Comparison of ENCODE assay signal across 9 mouse cellular contexts in genomic region chr9:8074345-8074744, GRCm38 (mm10). TPM values are rescaled to one million over a fixed set of nuclear protein-coding genes. Genes with fewer than 3 reads are reported as not detected.
DNase-seq lines count a peak whose midpoint lies in the region; ATAC-seq lines count a peak whose summit lies in the region.
"Had no signal": no experiment of that assay in that cellular context is flagged by ENCODE, and none has a peak within 500 bp of the region (broad histone marks: within the 10 kb centered on the region; RNA-seq: fewer than 3 reads in every experiment).

No protein-coding gene starts in this region.

- no peak overlapping the region for H3K4me2 ChIP-seq in hindbrain, embryonic 13.5 days
- H3K4me2 ChIP-seq in hindbrain, embryonic 12.5 days (replicated peaks): no peak overlapping the region
- H3K4me2 ChIP-seq: neural tube, embryonic 13.5 days had no signal

- H3K4me3 ChIP-seq in hindbrain, embryonic 13.5 days: no peak overlapping the region
- no peak overlapping the region for H3K4me3 ChIP-seq in hindbrain, embryonic 12.5 days
- H3K4me3 ChIP-seq: neural tube, embryonic 13.5 days had no signal

- H3K27ac ChIP-seq in hindbrain, embryonic 13.5 days: no peak overlapping the region
- H3K27ac ChIP-seq in hindbrain, embryonic 12.5 days: no peak overlapping the region
- H3K27ac ChIP-seq: neural tube, embryonic 13.5 days had no signal

- no peaks in the 10 kb centered on the region for H3K27me3 ChIP-seq in hindbrain, embryonic 13.5 days
- H3K27me3 ChIP-seq in hindbrain, embryonic 12.5 days: no peaks in the 10 kb centered on the region
- H3K27me3 ChIP-seq: neural tube, embryonic 13.5 days had no signal

- DNase-seq in 416B (ENCODE audit: low read depth) (peak; percentile 5), ES-CJ7 (ENCODE audit: low read depth, low spot score) (peak; percentile 20)
- peak; percentile 60 for DNase-seq in lung, postnatal 36 days
- no peak for DNase-seq in urinary bladder, adult 2 months (ENCODE audit: low spot score)

- no peaks in the 10 kb centered on the region for H3K4me1 ChIP-seq in hindbrain, embryonic 13.5 days (replicated peaks)
- H3K4me1 ChIP-seq in hindbrain, embryonic 12.5 days: no peaks in the 10 kb centered on the region
- H3K4me1 ChIP-seq: neural tube, embryonic 13.5 days had no signal

- H3K9me3 ChIP-seq in hindbrain, embryonic 13.5 days: no peaks in the 10 kb centered on the region
- H3K9me3 ChIP-seq in hindbrain, embryonic 12.5 days (replicated peaks): no peaks in the 10 kb centered on the region
- H3K9me3 ChIP-seq: neural tube, embryonic 13.5 days had no signal

- 0 out of 2 replicates have a peak, but pooled peaks have one; percentile 37 for ATAC-seq in hindbrain, embryonic 13.5 days (ENCODE audit: low FRiP score)
- no peak for ATAC-seq in hindbrain, embryonic 12.5 days (ENCODE audit: low FRiP score)
- ATAC-seq in hematopoietic stem cell, adult 5-6 weeks (replicated peaks in 1 of 2; ENCODE audit: insufficient read depth in 1 of 2, low FRiP score in 2 of 2, low TSS enrichment in 1 of 2, low read depth in 1 of 2, poor library complexity in 2 of 2, severe bottlenecking in 2 of 2): peak; percentile 25 to 50; a peak in 2 of 4 replicates
- ATAC-seq in inflammation-experienced regulatory T-cells, adult 6 months: no peak

- peaks cover 11% of the 10 kb centered on the region for H3K36me3 ChIP-seq in hindbrain, embryonic 13.5 days
- H3K36me3 ChIP-seq in hindbrain, embryonic 12.5 days: no peaks in the 10 kb centered on the region; the same call in 1 of the 2 replicates

- H3K9ac ChIP-seq in hindbrain, embryonic 13.5 days: no peak overlapping the region
- H3K9ac ChIP-seq in hindbrain, embryonic 12.5 days: no peak overlapping the region
- H3K9ac ChIP-seq: neural tube, embryonic 13.5 days had no signal

RNA-seq across cellular contexts. Expression of gene Cfap300, which starts 31.7 kb away (rescaled TPM):
- polyA plus RNA-seq in hindbrain, embryonic 13.5 days (2015; fragmentation: Nextera tagmentation; extraction: Ambion mirVana): 16.3 and 19.1 TPM in 2 replicates
- polyA plus RNA-seq in hindbrain, embryonic 12.5 days (2016; fragmentation: Nextera tagmentation; extraction: Ambion mirVana): 15.7 and 18.8 TPM in 2 replicates
- 0.99 and 1.0 TPM in 2 replicates for total RNA-seq in hematopoietic stem cell, adult 5-6 weeks (2017)
- 3.0 and 3.7 TPM in 2 replicates for polyA plus RNA-seq in urinary bladder, adult 2 months (2012; rRNA removed)
- under 1 TPM in 2 of 3 experiments, not detected in 1; 0.30 to 0.61 TPM for polyA plus RNA-seq in inflammation-experienced regulatory T-cells, adult 6 months (2017; shearing (Covaris generic))

RNA-seq across cellular contexts. Expression of gene Cep126, which starts 59.7 kb away (rescaled TPM):
- polyA plus RNA-seq in hindbrain, embryonic 13.5 days (2015; fragmentation: Nextera tagmentation; extraction: Ambion mirVana): 2.6 and 3.7 TPM in 2 replicates
- polyA plus RNA-seq in hindbrain, embryonic 12.5 days (2016; fragmentation: Nextera tagmentation; extraction: Ambion mirVana): 4.5 and 5.3 TPM in 2 replicates
- 1.9 and 2.3 TPM in 2 replicates for total RNA-seq in hematopoietic stem cell, adult 5-6 weeks (2017)
- 2.1 and 2.6 TPM in 2 replicates for polyA plus RNA-seq in urinary bladder, adult 2 months (2012; rRNA removed)
- polyA plus RNA-seq in inflammation-experienced regulatory T-cells, adult 6 months (2017; shearing (Covaris generic)): not detected

Comparison
In these comparisons a context has a peak if more than half of its experiments do, and no peak if none do; other contexts are left out.
1. ATAC-seq: peak in hindbrain, embryonic 13.5 days (single experiment) and hematopoietic stem cell, adult 5-6 weeks (2 of 2); none in hindbrain, embryonic 12.5 days (single experiment) and inflammation-experienced regulatory T-cells, adult 6 months (single experiment).